Mouse (Mus musculus): Measurements from ENCODE around the gene Hpcal1. TPM values are rescaled to one million over a fixed set of nuclear protein-coding genes. Genes with fewer than 3 reads are reported as not detected.

Hpcal1 gene
- polyA plus RNA-seq, 1 experiment = 76.2 TPM

GRCm38 (mm10) chr12:17727676-17728339 is 37.2 kb downstream of the Hpcal1 start:
- H3K4me3 ChIP-seq (ENCODE audit: extremely low read depth, insufficient read depth, insufficient read length) = no peak overlapping the region

DNA sequence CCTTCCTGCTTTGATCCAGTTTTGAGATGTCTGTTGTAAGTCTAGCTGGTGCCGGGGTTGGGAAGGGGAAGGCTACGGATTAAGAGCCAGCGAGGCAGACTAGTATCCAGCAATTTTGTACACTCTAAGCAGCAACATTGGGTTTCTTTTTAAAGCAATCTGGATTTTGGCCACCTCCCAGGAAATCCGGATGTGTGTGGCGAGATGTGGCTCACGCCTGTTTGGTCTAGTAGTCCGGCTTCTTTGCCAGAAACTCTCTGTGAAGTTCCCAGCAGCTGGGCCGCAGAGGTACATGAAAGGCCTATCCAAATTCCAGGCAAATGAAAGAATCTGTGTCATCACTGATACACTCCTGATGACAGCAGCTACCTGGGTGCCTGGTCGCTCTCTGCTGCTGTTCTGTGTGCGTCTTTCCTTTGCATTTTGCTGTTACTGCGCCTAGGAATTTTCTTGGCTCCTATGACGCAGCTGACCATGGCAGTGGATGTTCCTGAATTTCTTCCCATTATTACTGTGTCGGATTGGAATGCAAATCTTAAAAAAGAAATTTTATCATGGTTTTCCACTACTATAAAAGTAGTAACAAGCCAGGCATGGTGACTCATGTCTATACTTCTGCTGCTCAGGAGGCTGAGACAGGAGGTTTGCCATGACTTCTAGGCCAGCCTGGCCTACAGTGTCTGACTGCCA is 38.7 kb downstream of the Hpcal1 start:
- WGBS = 88% methylated on average over 13 of the region's 13 CpGs
- TF ChIP-seq POLR2A (IDR thresholded peaks at IDR 0.05; ENCODE audit: low read depth, low read length) (no peak), CTCF (IDR thresholded peaks at IDR 0.05; ENCODE audit: extremely low read depth, insufficient read depth, insufficient read length, insufficient replicate concordance) (no peak)
- Histone ChIP-seq H3K4me1 (ENCODE audit: control insufficient read depth, insufficient read depth, insufficient read length) (peaks cover 16% of the 10 kb centered on the region; the same call in 1 of the 2 replicates), H3K27ac (ENCODE audit: insufficient read depth, low read length) (no peak overlapping the region), H3K4me3 (ENCODE audit: extremely low read depth, insufficient read depth, insufficient read length) (no peak overlapping the region), H3K36me3 (ENCODE audit: control insufficient read depth, insufficient read depth, low read length) (no peaks in the 10 kb centered on the region), H3K27me3 (ENCODE audit: control insufficient read depth, insufficient read depth, low read length) (no peaks in the 10 kb centered on the region)
- DNase-seq (ENCODE audit: low read depth in 1 of 2, low spot score in 2 of 2) = no peak

More at GRCm38 (mm10) chr12:17727676-17728339, 37.2 kb downstream of the Hpcal1 start:
- TF ChIP-seq CTCF (IDR thresholded peaks at IDR 0.05; ENCODE audit: extremely low read depth, insufficient read depth, insufficient read length, insufficient replicate concordance) (no peak), POLR2A (IDR thresholded peaks at IDR 0.05; ENCODE audit: low read depth, low read length) (no peak)
- no peaks in the 10 kb centered on the region for H3K27me3 ChIP-seq (ENCODE audit: control insufficient read depth, insufficient read depth, low read length)
- H3K4me1 ChIP-seq (ENCODE audit: control insufficient read depth, insufficient read depth, insufficient read length) = peaks cover 28% of the 10 kb centered on the region; the same call in 1 of the 2 replicates
- 60% methylated on average over 13 of the region's 13 CpGs for WGBS
- H3K36me3 ChIP-seq (ENCODE audit: control insufficient read depth, insufficient read depth, low read length) = no peaks in the 10 kb centered on the region
- H3K27ac ChIP-seq (ENCODE audit: insufficient read depth, low read length) = peak overlapping the region; percentile 18; the same call in 1 of the 2 replicates
- peak in 1 of 2 experiments; percentile 6 for DNase-seq (ENCODE audit: low read depth in 1 of 2, low spot score in 2 of 2)

- 85% methylated on average over 7 of the region's 7 CpGs for WGBS
- DNase-seq (ENCODE audit: low read depth in 1 of 2, low spot score in 2 of 2) = no peak
- H3K27ac ChIP-seq (ENCODE audit: insufficient read depth, low read length) = no peak overlapping the region
- no peaks in the 10 kb centered on the region for H3K36me3 ChIP-seq (ENCODE audit: control insufficient read depth, insufficient read depth, low read length)
- peaks cover 5% of the 10 kb centered on the region; the same call in 1 of the 2 replicates for H3K4me1 ChIP-seq (ENCODE audit: control insufficient read depth, insufficient read depth, insufficient read length)
- H3K27me3 ChIP-seq (ENCODE audit: control insufficient read depth, insufficient read depth, low read length) = no peaks in the 10 kb centered on the region
- H3K4me3 ChIP-seq (ENCODE audit: extremely low read depth, insufficient read depth, insufficient read length) = no peak overlapping the region
- no peak for TF ChIP-seq CTCF (IDR thresholded peaks at IDR 0.05; ENCODE audit: extremely low read depth, insufficient read depth, insufficient read length, insufficient replicate concordance)
- TF ChIP-seq POLR2A (IDR thresholded peaks at IDR 0.05; ENCODE audit: low read depth, low read length) = no peak
Observed at GRCm38 (mm10) chr12:17732006-17732405, 41.4 kb downstream of the Hpcal1 start.

- Histone ChIP-seq H3K4me3 (ENCODE audit: extremely low read depth, insufficient read depth, insufficient read length) (no peak overlapping the region), H3K4me1 (ENCODE audit: control insufficient read depth, insufficient read depth, insufficient read length) (peaks cover 2% of the 10 kb centered on the region; the same call in 1 of the 2 replicates), H3K36me3 (ENCODE audit: control insufficient read depth, insufficient read depth, low read length) (no peaks in the 10 kb centered on the region), H3K27me3 (ENCODE audit: control insufficient read depth, insufficient read depth, low read length) (no peaks in the 10 kb centered on the region), H3K27ac (ENCODE audit: insufficient read depth, low read length) (no peak overlapping the region)
- WGBS = 84% methylated on average over 4 of the region's 4 CpGs
- DNase-seq (ENCODE audit: low read depth in 1 of 2, low spot score in 2 of 2) = no peak
- TF ChIP-seq CTCF (IDR thresholded peaks at IDR 0.05; ENCODE audit: extremely low read depth, insufficient read depth, insufficient read length, insufficient replicate concordance) (no peak), POLR2A (IDR thresholded peaks at IDR 0.05; ENCODE audit: low read depth, low read length) (no peak)
Observed at GRCm38 (mm10) chr12:17732546-17732945, 41.9 kb downstream of the Hpcal1 start.

DNA sequence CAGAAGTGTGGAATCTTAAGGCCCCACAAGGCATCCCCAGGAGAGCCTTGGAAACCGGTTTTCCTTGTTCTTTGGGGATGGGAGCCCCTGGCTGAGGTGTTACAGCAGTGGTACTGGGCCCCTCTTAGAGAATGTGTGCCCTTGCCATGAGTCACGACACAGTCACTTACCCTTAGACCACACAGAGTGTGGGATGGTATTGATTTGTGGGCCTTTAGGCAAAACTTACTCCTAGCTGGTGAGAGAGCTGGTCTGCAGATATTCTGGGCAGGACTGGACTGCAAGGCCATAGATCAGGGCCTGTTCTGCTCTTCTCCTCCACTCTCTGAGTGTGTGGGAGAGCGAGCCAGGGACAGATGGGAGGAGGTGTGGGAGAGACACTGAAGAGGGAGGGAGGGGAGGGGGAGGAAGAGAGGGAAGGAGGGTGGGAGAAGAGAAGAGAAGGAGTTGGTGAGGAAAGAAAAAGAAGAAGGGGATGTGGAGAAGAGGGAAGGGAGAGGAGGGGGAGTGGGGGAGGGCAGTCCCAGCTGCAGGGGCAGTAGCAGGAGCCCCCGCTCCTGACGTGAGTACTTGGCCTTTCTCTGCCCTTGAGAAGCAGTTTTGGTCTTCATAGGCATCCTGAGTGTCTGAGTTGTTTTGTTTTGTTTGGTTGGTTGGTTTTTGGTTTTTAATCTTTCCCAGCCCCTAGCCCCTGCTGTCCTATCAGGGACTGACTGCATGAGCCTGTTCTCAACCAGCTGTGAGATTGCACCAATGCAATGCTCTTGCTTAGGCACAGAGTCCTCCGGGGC is 42.7 kb downstream of the Hpcal1 start:
- 77% methylated on average over 6 of the region's 6 CpGs for WGBS
- Histone ChIP-seq H3K4me3 (ENCODE audit: extremely low read depth, insufficient read depth, insufficient read length) (no peak overlapping the region), H3K36me3 (ENCODE audit: control insufficient read depth, insufficient read depth, low read length) (no peaks in the 10 kb centered on the region), H3K4me1 (ENCODE audit: control insufficient read depth, insufficient read depth, insufficient read length) (no peaks in the 10 kb centered on the region; the same call in 1 of the 2 replicates), H3K27ac (ENCODE audit: insufficient read depth, low read length) (no peak overlapping the region), H3K27me3 (ENCODE audit: control insufficient read depth, insufficient read depth, low read length) (no peaks in the 10 kb centered on the region)
- DNase-seq (ENCODE audit: low read depth in 1 of 2, low spot score in 2 of 2) = no peak
- TF ChIP-seq POLR2A (IDR thresholded peaks at IDR 0.05; ENCODE audit: low read depth, low read length) (no peak), CTCF (IDR thresholded peaks at IDR 0.05; ENCODE audit: extremely low read depth, insufficient read depth, insufficient read length, insufficient replicate concordance) (no peak)

- 78% methylated on average over 6 of the region's 6 CpGs for WGBS
- Histone ChIP-seq H3K36me3 (ENCODE audit: control insufficient read depth, insufficient read depth, low read length) (no peaks in the 10 kb centered on the region), H3K27me3 (ENCODE audit: control insufficient read depth, insufficient read depth, low read length) (no peaks in the 10 kb centered on the region), H3K27ac (ENCODE audit: insufficient read depth, low read length) (no peak overlapping the region), H3K4me1 (ENCODE audit: control insufficient read depth, insufficient read depth, insufficient read length) (no peaks in the 10 kb centered on the region; the same call in 1 of the 2 replicates), H3K4me3 (ENCODE audit: extremely low read depth, insufficient read depth, insufficient read length) (no peak overlapping the region)
- TF ChIP-seq POLR2A (IDR thresholded peaks at IDR 0.05; ENCODE audit: low read depth, low read length) = no peak
- no peak for TF ChIP-seq CTCF (IDR thresholded peaks at IDR 0.05; ENCODE audit: extremely low read depth, insufficient read depth, insufficient read length, insufficient replicate concordance)
- DNase-seq (ENCODE audit: low read depth in 1 of 2, low spot score in 2 of 2) = no peak
Observed at GRCm38 (mm10) chr12:17736396-17736795, 45.7 kb downstream of the Hpcal1 start.
